Mouse (Mus musculus) heart, postnatal 0 days (tissue): ENCODE measurements at regions not wholly inside any gene's neighbourhood (a gene's known extent, or its start where the extent isn't known, plus 50 kb on each side); places are given as distances from the start of the nearest gene placed in this dataset.

Experiments
- CTCF ChIP-seq: IDR thresholded peaks from 2 replicates; pipeline ENCODE4 v1.5.1; 2016; ENCODE audit warnings: antibody characterized with exemption, control low read depth, low read depth
- EP300 ChIP-seq: IDR thresholded peaks from 2 replicates; pipeline ENCODE4 v1.6.1; 2016; ENCODE audit warnings: antibody characterized with exemption, low read depth

DNA sequence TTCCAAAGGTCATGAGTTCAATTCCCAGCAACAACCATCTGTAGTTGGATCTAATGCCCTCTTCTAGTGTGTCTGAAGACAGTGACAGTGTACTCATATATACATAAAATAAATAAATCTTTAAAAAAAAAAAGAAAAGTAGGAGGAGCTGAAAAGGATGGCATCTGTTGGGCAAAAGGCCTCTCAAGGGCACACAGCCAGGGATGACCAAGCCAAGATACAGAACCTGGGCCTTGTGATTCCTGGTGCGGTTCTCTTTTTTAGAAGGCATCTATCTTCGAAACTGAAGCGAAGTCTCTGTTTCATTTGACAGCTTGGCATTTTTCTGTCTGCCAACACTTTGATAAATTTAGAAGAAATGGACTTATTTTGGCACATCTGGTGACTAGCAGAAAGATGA, 50.9 kb upstream of the Zc3h12a start:
- no peak for TF ChIP-seq EP300
- no peak for TF ChIP-seq CTCF
